Mouse (Mus musculus) limb, embryonic 10.5 days (tissue): ENCODE data around the gene Mynn. TPM values are rescaled to one million over a fixed set of nuclear protein-coding genes. Genes with fewer than 3 reads are reported as not detected.
A peak's percentile ranks its signal among the peaks of the same experiment; 100 is the strongest.
"Not testable (repeated sequence)": the region's sequence is repeated elsewhere in the genome, so short reads cannot be mapped to it uniquely, and the experiment has no call there.

Experiments used
- DNase-seq: peaks from one replicate; pipeline ENCODE4 v3.0.0-alpha.2; 2017; ENCODE audit warnings: low spot score
- H3K27ac ChIP-seq: fragments of 300-500 bp; sonication (generic); 2 replicates; pipeline ENCODE4 v1.5.1; 2016; ENCODE audit warnings: mild to moderate bottlenecking
- H3K27me3 ChIP-seq: fragments of 300-500 bp; sonication (generic); 2 replicates; pipeline ENCODE4 v1.6.1; 2016; ENCODE audit warnings: low read depth, mild to moderate bottlenecking; ENCODE audit not compliant: poor library complexity, severe bottlenecking
- H3K36me3 ChIP-seq: fragments of 300-500 bp; sonication (generic); 2 replicates; pipeline ENCODE4 v1.6.1; 2016; ENCODE audit warnings: mild to moderate bottlenecking, moderate library complexity
- H3K4me1 ChIP-seq: fragments of 300-500 bp; sonication (generic); 2 replicates; pipeline ENCODE4 v1.6.1; 2016
- H3K4me3 ChIP-seq: fragments of 300-500 bp; sonication (generic); 2 replicates; pipeline ENCODE4 v1.5.1; 2016; ENCODE audit warnings: mild to moderate bottlenecking, moderate library complexity
- H3K9me3 ChIP-seq: fragments of 300-500 bp; sonication (generic); replicated peaks from 2 replicates; pipeline ENCODE4 v1.6.1; 2016; ENCODE audit warnings: mild to moderate bottlenecking
- WGBS: fragments of 180-500 bp; shearing (Covaris S2); methylation state at CpG from one replicate; pipeline ENCODE4 v1.1.7; 2016; 5-methylcytosine and 5-hydroxymethylcytosine counted together
- polyA plus RNA-seq: library from polyadenylated mRNA; unstranded; fragments of >200 nt; fragmentation: Nextera tagmentation; extraction: Ambion mirVana; gene quantifications from 2 replicates; pipeline ENCODE4 v1.2.1, GENCODE M21; 2016

Gene Mynn
- 27.1 and 32.2 TPM in 2 replicates for polyA plus RNA-seq

- under 1% methylated on average over 40 of the region's 40 CpGs for WGBS
- peaks cover 20% of the 10 kb centered on the region for H3K4me1 ChIP-seq
- peaks cover 27% of the 10 kb centered on the region for H3K36me3 ChIP-seq
- H3K4me3 ChIP-seq, result peak within 1 kb of the TSS; percentile 77
- H3K27ac ChIP-seq, result peak within 1 kb of the TSS; percentile 92
- peak; percentile 98 for DNase-seq
- H3K27me3 ChIP-seq, result peaks cover 24% of the 10 kb centered on the region
- no peaks in the 10 kb centered on the region for H3K9me3 ChIP-seq
These were observed at the start of gene Mynn for GRCm38 (mm10) chr3:30602065-30602739. Gene Mynn (plus strand): TSS chr3:30602065.

GRCm38 (mm10) chr3:30553741-30554140 is 48.1 kb upstream of the Mynn start:
- Histone ChIP-seq H3K36me3 (no peaks in the 10 kb centered on the region), H3K27me3 (no peaks in the 10 kb centered on the region), H3K27ac (no peak overlapping the region), H3K4me3 (no peak overlapping the region), H3K9me3 (no peaks in the 10 kb centered on the region), H3K4me1 (peaks cover 8% of the 10 kb centered on the region)
- 73% methylated on average over 6 of the region's 6 CpGs for WGBS
- DNase-seq, result no peak

GRCm38 (mm10) chr3:30560677-30561314 is 41.1 kb upstream of the Mynn start:
- H3K4me1 ChIP-seq, result peaks cover 10% of the 10 kb centered on the region
- H3K36me3 ChIP-seq, result no peaks in the 10 kb centered on the region
- no peak overlapping the region for H3K4me3 ChIP-seq
- H3K27ac ChIP-seq, result no peak overlapping the region
- 60% methylated on average over 6 of the region's 6 CpGs for WGBS
- no peak for DNase-seq
- H3K9me3 ChIP-seq, result no peaks in the 10 kb centered on the region
- no peaks in the 10 kb centered on the region for H3K27me3 ChIP-seq

- not testable (repeated sequence) for H3K4me1 ChIP-seq, H3K27me3 ChIP-seq, H3K36me3 ChIP-seq, H3K27ac ChIP-seq, H3K4me3 ChIP-seq, DNase-seq, H3K9me3 ChIP-seq
- 36% methylated on average over 1 of the region's 2 CpGs for WGBS
These were observed 35.5 kb upstream of the Mynn start for GRCm38 (mm10) chr3:30566333-30566732.

- Histone ChIP-seq H3K9me3 (no peaks in the 10 kb centered on the region), H3K27ac (no peak overlapping the region), H3K27me3 (no peaks in the 10 kb centered on the region), H3K4me1 (no peaks in the 10 kb centered on the region), H3K4me3 (no peak overlapping the region), H3K36me3 (no peaks in the 10 kb centered on the region)
- DNase-seq, result no peak
- 27% methylated on average over 2 of the region's 2 CpGs for WGBS
These were observed 28.3 kb upstream of the Mynn start for GRCm38 (mm10) chr3:30573549-30573948.

- H3K4me1 ChIP-seq, result peaks cover 8% of the 10 kb centered on the region
- no peak for DNase-seq
- WGBS, result 88% methylated on average over 6 of the region's 6 CpGs
- H3K27me3 ChIP-seq, result no peaks in the 10 kb centered on the region
- no peak overlapping the region for H3K4me3 ChIP-seq
- no peak overlapping the region for H3K27ac ChIP-seq
- H3K36me3 ChIP-seq, result no peaks in the 10 kb centered on the region
- H3K9me3 ChIP-seq, result no peaks in the 10 kb centered on the region
These were observed 13.0 kb upstream of the Mynn start for GRCm38 (mm10) chr3:30588865-30589264.

GRCm38 (mm10) chr3:30592418-30592853 is 9.4 kb upstream of the Mynn start:
- 3% methylated on average over 2 of the region's 2 CpGs for WGBS
- Histone ChIP-seq H3K4me3 (no peak overlapping the region), H3K4me1 (peaks cover 15% of the 10 kb centered on the region), H3K36me3 (no peaks in the 10 kb centered on the region), H3K27ac (0 out of 2 replicates have a peak overlapping the region, but pooled peaks have one; percentile 36), H3K27me3 (peaks cover 5% of the 10 kb centered on the region; the same call in 1 of the 2 replicates), H3K9me3 (no peaks in the 10 kb centered on the region)
- DNase-seq, result peak; percentile 42

GRCm38 (mm10) chr3:30593719-30594485 is 8.0 kb upstream of the Mynn start:
- no peak overlapping the region for H3K4me3 ChIP-seq
- no peak overlapping the region for H3K27ac ChIP-seq
- no peaks in the 10 kb centered on the region for H3K9me3 ChIP-seq
- DNase-seq, result peak; percentile 47
- peaks cover 18% of the 10 kb centered on the region for H3K27me3 ChIP-seq
- H3K4me1 ChIP-seq, result peaks cover 15% of the 10 kb centered on the region
- H3K36me3 ChIP-seq, result no peaks in the 10 kb centered on the region
- WGBS, result 78% methylated on average over 4 of the region's 4 CpGs

GRCm38 (mm10) chr3:30595111-30595832 is 6.6 kb upstream of the Mynn start:
- Histone ChIP-seq H3K27ac (peak overlapping the region; percentile 95), H3K27me3 (peaks cover 26% of the 10 kb centered on the region), H3K9me3 (no peaks in the 10 kb centered on the region), H3K4me1 (peaks cover 26% of the 10 kb centered on the region), H3K4me3 (peak overlapping the region; percentile 86), H3K36me3 (no peaks in the 10 kb centered on the region)
- DNase-seq, result peak; percentile 77
- WGBS, result under 1% methylated on average over 62 of the region's 62 CpGs

- H3K9me3 ChIP-seq, result no peaks in the 10 kb centered on the region
- H3K27me3 ChIP-seq, result peaks cover 26% of the 10 kb centered on the region
- DNase-seq, result no peak
- H3K4me1 ChIP-seq, result peaks cover 26% of the 10 kb centered on the region
- H3K36me3 ChIP-seq, result no peaks in the 10 kb centered on the region
- WGBS, result 83% methylated on average over 7 of the region's 7 CpGs
- H3K4me3 ChIP-seq, result no peak overlapping the region
- no peak overlapping the region for H3K27ac ChIP-seq
These were observed 4.6 kb upstream of the Mynn start for GRCm38 (mm10) chr3:30597271-30597670.

GRCm38 (mm10) chr3:30599711-30600545 is 1.9 kb upstream of the Mynn start, which contains the start of gene Actrt3:
Gene Actrt3 (minus strand): TSS chr3:30599939.
- peak; percentile 63 for DNase-seq
- WGBS, result under 1% methylated on average over 32 of the region's 32 CpGs
- H3K4me3 ChIP-seq, result peak within 1 kb of the TSS; percentile 77
- peak within 1 kb of the TSS; percentile 75; the same call in 1 of the 2 replicates for H3K27ac ChIP-seq
- H3K4me1 ChIP-seq, result peaks cover 27% of the 10 kb centered on the region
- no peaks in the 10 kb centered on the region for H3K9me3 ChIP-seq
- H3K27me3 ChIP-seq, result peaks cover 26% of the 10 kb centered on the region
- H3K36me3 ChIP-seq, result peaks cover 10% of the 10 kb centered on the region
